Mouse (Mus musculus) hematopoietic stem cell, adult 5-6 weeks (primary cell): Measurements from ENCODE around the gene Trappc6b. TPM values are rescaled to one million over a fixed set of nuclear protein-coding genes. Genes with fewer than 3 reads are reported as not detected.
A peak's percentile ranks its signal among the peaks of the same experiment; 100 is the strongest.

Source experiments
- ATAC-seq, 2 experiments: fragments of 125-278 bp in 1 of 2; replicated peaks in 1 of 2; 2 replicates each; pipeline ENCODE4 v1.8.0; 2016 to 2017; ENCODE audit warnings: inconsistent platforms in 2 of 2, mild to moderate bottlenecking in 2 of 2, moderate number of reproducible peaks in 2 of 2, low read depth in 1 of 2, moderate TSS enrichment in 1 of 2; ENCODE audit not compliant: low FRiP score in 2 of 2, poor library complexity in 2 of 2, severe bottlenecking in 2 of 2, insufficient read depth in 1 of 2, low TSS enrichment in 1 of 2
- total RNA-seq: library from RNA; stranded (forward); fragments of 172-1452, 232-1000 nt; gene quantifications from 2 replicates; pipeline ENCODE4 v1.2.3, GENCODE M21; 2017

The Trappc6b gene
- total RNA-seq, 1 experiment from 2014 or later = 52.5 TPM

DNA sequence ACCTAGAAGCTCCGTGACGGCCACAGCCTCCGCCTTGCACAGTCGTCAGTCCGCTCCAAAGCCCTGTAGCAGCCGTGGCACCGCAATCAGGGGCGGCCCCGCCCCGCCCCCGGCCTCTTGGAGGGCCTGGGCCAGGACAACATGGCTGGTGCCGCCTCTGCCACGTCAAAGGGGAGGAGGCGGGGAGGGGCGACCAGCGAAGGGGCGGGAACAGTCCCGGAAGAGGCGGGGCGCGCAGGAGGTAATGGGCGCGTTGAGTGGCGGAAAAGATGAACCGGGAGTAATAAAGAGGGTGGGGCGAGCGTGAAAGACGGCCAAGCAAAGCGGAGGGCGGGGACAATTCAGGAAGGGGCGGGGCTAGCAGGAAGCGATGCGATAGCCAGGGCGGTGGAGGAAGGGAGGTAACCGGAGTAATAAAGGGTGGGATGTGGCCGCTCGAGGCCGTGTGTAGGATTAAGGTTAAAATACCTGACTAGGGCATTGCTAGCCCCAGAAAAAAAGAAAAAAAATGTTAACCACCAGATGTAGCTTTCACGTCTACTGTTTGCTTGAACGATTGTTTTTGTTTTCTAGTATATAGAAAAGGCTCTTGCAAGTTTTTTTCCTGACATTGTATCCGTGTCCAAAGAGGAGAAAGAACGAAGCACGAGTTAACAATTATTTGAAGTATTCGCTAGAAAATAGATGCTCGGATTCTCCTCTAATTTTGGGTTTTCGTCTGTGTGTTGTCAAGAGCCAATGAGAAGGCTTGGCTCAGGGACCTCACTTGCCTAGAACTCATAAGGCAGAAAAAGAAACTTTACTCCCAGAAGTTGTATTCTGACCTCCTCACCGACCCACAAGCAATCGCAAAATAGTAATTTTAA lies 49.2 kb downstream of the Trappc6b start, which contains the start of gene Sec23a:
Sec23a (minus strand) TSS at position 174 of the 866 bp plus-strand sequence.
- peak; percentile 86 to 88 for ATAC-seq

GRCm38 (mm10) chr12:59011275-59011843 lies 49.9 kb downstream of the Trappc6b start:
- peak in 1 of 2 experiments; percentile 52; a peak in 1 of 4 replicates for ATAC-seq

- no peak for ATAC-seq
These were observed 50.8 kb downstream of the Trappc6b start for GRCm38 (mm10) chr12:59010482-59010881.

Other genes with a start within 250 kb of the Trappc6b start
- 20.8 and 21.8 TPM in 2 replicates for gene Sec23a, start 49.5 kb downstream of the Trappc6b start, total RNA-seq
- 16.6 and 21.7 TPM in 2 replicates for gene Gemin2, start 48.1 kb downstream of the Trappc6b start, total RNA-seq
- gene Pnn, start 5.4 kb upstream of the Trappc6b start, total RNA-seq = 99.3 and 120 TPM in 2 replicates
- 107 and 216 TPM in 2 replicates for gene Mia2, start 34.3 kb upstream of the Trappc6b start, total RNA-seq
- gene Fbxo33, start 158.3 kb upstream of the Trappc6b start, total RNA-seq = 51.4 and 58.1 TPM in 2 replicates